Mouse (Mus musculus) E14TG2a.4 (cell line): ENCODE data around the gene Scube1.

Source experiments
- H3K27me3 ChIP-seq: 2 replicates; pipeline ENCODE4 v1.6.1; 2014; ENCODE audit warnings: low read length, control low read depth; ENCODE audit not compliant: insufficient read depth
- H3K36me3 ChIP-seq: 2 replicates; pipeline ENCODE4 v1.6.1; 2014; ENCODE audit warnings: low read length, control low read depth; ENCODE audit not compliant: insufficient read depth
- H3K4me1 ChIP-seq: replicated peaks from 2 replicates; pipeline ENCODE4 v1.6.1; 2014; ENCODE audit warnings: low read depth, low read length, control low read depth
- H3K4me3 ChIP-seq: replicated peaks from 2 replicates; pipeline ENCODE4 v1.5.1; 2014; ENCODE audit warnings: mild to moderate bottlenecking, low read length
- H3K9me3 ChIP-seq: 2 replicates; pipeline ENCODE4 v1.6.1; 2014; ENCODE audit warnings: low read length, control low read depth
- CTCF ChIP-seq: conservative IDR thresholded peaks from 2 replicates; pipeline ENCODE4 v1.5.1; 2014; ENCODE audit warnings: low read length
- NANOG ChIP-seq: IDR thresholded peaks from 2 replicates; pipeline ENCODE4 v1.6.1; 2014; ENCODE audit warnings: borderline replicate concordance, low read length, mixed read lengths
- POU5F1 ChIP-seq: IDR thresholded peaks from 2 replicates; pipeline ENCODE4 v1.6.1; 2014; ENCODE audit warnings: low read length, borderline replicate concordance

Scube1 gene

DNA sequence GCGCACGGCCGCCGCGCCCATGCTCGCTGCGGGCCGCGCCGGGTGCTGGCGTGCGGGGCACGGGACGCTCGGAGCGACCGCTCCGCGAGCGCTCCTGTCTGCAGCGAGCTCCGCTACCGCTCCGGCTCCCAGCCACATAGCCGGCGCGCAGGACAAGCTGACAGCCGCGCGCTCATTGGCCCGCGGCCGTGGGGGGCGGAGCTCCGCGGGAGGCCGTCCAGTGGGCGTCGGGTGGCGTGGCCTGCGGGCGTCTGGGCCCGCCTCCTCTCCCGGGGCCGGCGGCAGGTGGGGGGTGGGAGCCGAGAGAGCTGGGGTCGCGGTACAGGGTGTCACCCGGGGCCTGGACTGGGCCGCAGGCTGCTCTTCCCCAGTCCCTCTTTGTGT is at the start of gene Scube1:
Scube1 (minus strand) TSS at position 136 of the 384 bp plus-strand sequence.
- Histone ChIP-seq H3K4me1 (peaks cover 19% of the 10 kb centered on the region), H3K36me3 (no peaks in the 10 kb centered on the region), H3K27me3 (peaks cover 81% of the 10 kb centered on the region), H3K4me3 (peak within 1 kb of the TSS; percentile 87), H3K9me3 (no peaks in the 10 kb centered on the region)
- no peak for TF ChIP-seq CTCF

DNA sequence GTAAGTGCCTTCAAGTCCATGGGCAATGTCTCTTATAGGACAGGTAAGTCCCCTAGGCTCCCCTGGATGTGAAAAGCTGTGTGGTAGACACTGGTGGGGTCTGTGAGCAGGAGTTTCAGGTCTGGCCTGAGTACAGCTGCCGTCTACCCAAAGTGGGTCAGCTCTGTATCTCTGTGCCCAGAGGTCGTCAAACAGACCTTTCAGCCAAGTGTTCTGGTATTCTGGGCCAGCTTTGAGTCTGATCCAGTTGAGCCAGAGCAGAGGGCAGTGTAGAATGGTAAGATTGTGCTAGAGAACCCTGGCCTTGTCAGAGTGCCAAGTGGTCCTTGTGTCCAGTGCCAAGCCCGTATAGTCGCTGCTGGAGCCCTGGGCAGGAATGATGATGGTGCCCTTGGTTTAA is 48.1 kb upstream of the Scube1 start:
- no peaks in the 10 kb centered on the region for H3K9me3 ChIP-seq
- no peaks in the 10 kb centered on the region for H3K36me3 ChIP-seq
- H3K27me3 ChIP-seq = peaks cover 48% of the 10 kb centered on the region
- H3K4me1 ChIP-seq = 0 out of 2 replicates have a peak, but pooled peaks cover 2% of the 10 kb centered on the region
- TF ChIP-seq CTCF = no peak
- TF ChIP-seq NANOG = no peak
- TF ChIP-seq POU5F1 = no peak
- no peak overlapping the region for H3K4me3 ChIP-seq

DNA sequence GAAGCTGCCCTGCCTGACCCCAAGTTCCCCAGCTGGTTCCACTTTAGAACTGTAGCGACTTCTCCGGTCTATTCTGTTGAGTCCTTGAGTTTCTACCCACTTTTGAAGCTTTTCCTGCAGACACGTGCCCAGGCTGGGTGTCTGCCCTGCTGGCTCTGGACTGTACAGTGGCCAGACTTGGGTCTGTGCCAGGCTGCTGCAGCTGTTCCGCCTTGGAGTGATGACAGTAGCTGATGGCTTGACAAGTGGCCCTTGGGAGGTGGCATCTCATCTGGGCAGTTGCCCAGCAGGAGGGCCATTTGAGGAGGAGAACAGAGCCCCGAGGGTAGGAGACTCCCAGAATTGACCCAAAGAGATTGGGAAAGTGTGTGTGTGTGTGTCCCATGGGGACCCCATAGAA is 47.6 kb upstream of the Scube1 start:
- Histone ChIP-seq H3K4me3 (no peak overlapping the region), H3K4me1 (0 out of 2 replicates have a peak, but pooled peaks cover 2% of the 10 kb centered on the region), H3K27me3 (peaks cover 44% of the 10 kb centered on the region), H3K9me3 (no peaks in the 10 kb centered on the region), H3K36me3 (no peaks in the 10 kb centered on the region)
- TF ChIP-seq NANOG (no peak), CTCF (no peak), POU5F1 (no peak)

DNA sequence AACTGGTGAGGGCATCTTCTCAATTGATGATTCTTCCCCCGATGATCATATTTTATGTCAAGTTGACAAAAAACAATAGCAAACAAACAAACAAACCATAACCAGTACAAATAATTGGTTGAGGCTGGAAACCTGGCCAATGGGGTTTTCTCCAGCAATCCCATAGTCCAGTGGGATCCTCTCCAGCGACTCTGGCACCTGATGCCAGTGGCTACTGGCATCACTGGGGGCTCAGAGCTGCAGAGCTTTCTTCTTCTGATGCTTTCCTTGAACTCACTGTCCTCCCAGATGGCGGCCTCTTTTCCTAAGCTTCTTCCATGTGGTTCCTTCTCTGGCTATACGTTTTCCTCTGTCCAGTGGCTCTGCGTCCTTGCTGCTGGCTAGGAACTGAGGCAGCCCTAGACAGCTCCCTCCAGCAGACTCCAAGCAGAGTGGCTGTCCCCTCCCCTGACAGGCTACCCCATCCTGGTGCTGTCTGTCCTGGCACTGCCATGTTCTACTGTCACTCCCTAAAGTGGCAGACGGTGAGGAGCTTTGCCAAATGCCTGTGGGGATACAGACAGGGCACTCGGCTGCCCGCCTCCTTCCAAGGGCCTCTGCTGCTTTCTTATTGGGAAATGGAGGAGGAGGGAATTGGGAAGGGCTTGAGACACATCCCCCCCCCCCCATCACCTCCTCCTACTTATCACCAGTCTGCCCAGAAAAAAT is 46.7 kb upstream of the Scube1 start:
- Histone ChIP-seq H3K36me3 (no peaks in the 10 kb centered on the region), H3K4me3 (no peak overlapping the region), H3K4me1 (0 out of 2 replicates have a peak, but pooled peaks cover 2% of the 10 kb centered on the region), H3K9me3 (no peaks in the 10 kb centered on the region), H3K27me3 (peaks cover 38% of the 10 kb centered on the region)
- no peak for TF ChIP-seq NANOG
- TF ChIP-seq POU5F1 = no peak
- TF ChIP-seq CTCF = no peak

DNA sequence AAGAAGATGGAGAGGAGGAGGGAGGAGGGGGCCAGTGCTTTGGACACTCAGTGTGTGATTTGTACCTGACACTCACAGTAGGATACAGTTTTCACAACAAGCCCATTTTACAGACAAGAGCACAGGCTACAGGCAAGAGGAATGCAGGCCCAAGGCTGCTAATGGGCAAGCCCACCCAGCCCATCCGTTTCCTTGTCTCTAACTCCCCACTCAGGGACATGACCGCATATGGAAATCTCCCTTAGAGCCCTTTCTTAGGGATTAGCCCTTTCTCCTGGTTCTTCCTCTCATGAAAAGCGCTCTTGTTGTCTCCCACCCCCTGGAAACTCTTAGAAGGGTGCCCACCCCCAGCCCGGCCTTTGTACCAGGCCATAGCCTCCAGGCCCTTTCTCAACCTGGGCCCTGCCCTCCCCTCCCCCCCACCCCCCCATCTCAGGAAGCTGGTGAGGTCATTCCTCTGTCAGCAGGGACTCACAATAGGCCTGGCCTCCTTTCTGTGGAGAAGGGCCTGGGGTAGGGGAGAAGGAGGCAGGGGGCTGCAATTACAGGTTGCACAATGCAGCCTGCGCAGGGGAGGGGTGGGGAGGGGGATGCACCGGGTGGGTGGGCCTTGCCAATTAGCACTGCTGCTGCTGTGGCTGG is 40.7 kb upstream of the Scube1 start:
- H3K36me3 ChIP-seq = no peaks in the 10 kb centered on the region
- H3K4me1 ChIP-seq = peaks cover 17% of the 10 kb centered on the region
- peaks cover 8% of the 10 kb centered on the region; the same call in 1 of the 2 replicates for H3K27me3 ChIP-seq
- H3K4me3 ChIP-seq = no peak overlapping the region
- no peak for TF ChIP-seq CTCF
- no peak for TF ChIP-seq NANOG
- TF ChIP-seq POU5F1 = no peak
- H3K9me3 ChIP-seq = no peaks in the 10 kb centered on the region

DNA sequence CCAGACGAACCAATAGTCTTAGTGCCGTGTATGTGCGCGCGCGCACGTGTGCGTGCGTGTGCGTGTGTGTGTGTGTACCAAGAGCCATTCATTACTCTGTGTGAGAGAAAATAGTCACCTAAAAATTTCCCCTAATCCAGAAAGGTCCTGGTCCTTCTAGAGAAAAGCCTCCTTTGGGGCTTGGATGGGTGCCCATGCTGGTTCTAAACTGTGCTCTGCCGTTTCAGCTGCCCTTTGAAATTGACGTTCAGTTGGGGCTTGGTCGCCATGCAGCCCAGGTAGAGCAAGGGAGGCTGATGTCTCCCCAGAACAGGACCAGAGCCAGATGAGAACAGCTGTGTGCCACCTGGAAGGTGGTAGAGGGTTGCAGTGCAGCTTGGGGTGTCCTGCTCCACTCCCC is 36.7 kb upstream of the Scube1 start:
- H3K4me3 ChIP-seq = no peak overlapping the region
- peaks cover 5% of the 10 kb centered on the region; the same call in 1 of the 2 replicates for H3K27me3 ChIP-seq
- no peaks in the 10 kb centered on the region for H3K36me3 ChIP-seq
- no peaks in the 10 kb centered on the region for H3K9me3 ChIP-seq
- H3K4me1 ChIP-seq = peaks cover 15% of the 10 kb centered on the region
- TF ChIP-seq CTCF = no peak
- TF ChIP-seq NANOG = no peak
- no peak for TF ChIP-seq POU5F1

DNA sequence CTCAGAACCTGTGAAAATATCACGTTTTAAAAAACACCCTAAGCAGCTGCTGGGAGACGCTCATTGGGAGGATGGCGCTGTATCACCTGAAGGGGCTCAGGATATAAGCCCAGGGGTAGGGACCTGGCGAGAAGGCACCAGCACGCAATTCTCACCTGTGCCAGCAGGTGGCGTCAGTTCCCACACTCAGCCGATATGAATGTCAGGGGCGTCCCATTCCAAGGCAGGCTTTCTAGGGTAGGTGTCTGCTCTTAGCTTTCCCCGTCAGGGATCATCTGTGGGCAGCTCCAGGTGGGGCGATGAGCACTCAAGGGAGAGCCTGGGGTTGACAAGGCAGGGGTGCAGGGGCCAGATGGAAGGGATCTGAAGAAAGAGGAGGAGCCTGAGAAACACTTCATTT is 35.9 kb upstream of the Scube1 start:
- Histone ChIP-seq H3K27me3 (peaks cover 8% of the 10 kb centered on the region; the same call in 1 of the 2 replicates), H3K9me3 (no peaks in the 10 kb centered on the region), H3K4me3 (no peak overlapping the region), H3K36me3 (no peaks in the 10 kb centered on the region), H3K4me1 (peaks cover 10% of the 10 kb centered on the region)
- TF ChIP-seq POU5F1 (no peak), CTCF (peak; percentile 96)

DNA sequence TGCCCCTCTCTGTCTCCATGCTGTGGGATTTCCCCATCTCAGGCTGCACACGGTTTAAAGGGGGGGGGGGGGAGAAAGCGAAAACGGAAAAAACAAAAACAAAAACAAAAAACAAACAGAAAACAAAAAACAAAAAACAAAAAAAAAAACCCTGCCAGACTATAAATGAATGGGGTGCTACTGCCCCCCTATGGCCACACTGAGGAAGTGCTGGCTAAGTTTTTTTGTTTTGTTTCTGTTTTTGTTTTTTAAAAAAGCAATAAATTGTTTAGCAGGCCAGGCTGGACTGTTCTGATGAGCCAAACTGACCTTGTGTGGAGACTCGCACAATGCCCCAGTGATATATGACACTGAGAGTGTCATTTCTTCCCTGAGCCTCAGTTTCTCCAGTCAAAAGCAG is 34.1 kb upstream of the Scube1 start:
- no peaks in the 10 kb centered on the region for H3K36me3 ChIP-seq
- peaks cover 8% of the 10 kb centered on the region; the same call in 1 of the 2 replicates for H3K27me3 ChIP-seq
- H3K4me1 ChIP-seq = peaks cover 6% of the 10 kb centered on the region; the same call in 1 of the 2 replicates
- TF ChIP-seq POU5F1 (no peak), CTCF (peak; percentile 91)
- H3K9me3 ChIP-seq = peaks cover 4% of the 10 kb centered on the region
- no peak overlapping the region for H3K4me3 ChIP-seq
